Mouse (Mus musculus): ENCODE measurements at regions not wholly inside any gene's neighbourhood (a gene's known extent, or its start where the extent isn't known, plus 50 kb on each side); places are given as distances from the start of the nearest gene placed in this dataset.

DNA sequence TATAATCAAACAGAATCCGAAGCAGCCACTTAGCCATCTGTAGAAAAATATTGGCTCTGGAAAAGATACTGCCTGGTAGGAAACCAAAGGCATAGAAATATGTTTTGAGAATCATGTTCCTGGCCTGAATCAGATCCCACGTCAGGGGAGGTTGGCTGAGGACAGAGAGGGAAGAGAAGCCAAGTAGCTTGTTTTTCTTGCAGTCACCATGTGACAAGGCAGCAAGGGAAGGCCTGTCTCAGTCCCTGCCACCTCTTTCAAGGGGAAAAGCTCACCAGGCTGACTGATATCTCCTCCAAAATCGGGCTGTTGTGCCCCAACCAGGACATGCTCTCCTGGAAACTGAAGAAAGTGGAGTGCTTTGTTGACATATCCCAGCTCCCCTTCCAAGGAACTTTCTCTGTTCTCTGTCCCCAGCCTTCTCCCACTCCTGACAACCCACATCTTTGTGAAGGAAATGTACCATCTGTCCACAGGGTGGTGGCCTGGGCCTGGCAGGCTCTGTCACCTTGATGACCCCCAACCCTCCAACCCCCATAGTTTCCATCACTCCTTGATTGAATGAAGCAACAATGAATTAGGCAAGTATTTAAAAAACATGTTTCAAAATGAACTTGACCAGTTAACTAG lies 104.3 kb upstream of the Foxn2 start:
- Histone ChIP-seq H3K4me1 (replicated peaks; ENCODE audit: control insufficient read depth, insufficient read depth, low read length) (no peaks in the 10 kb centered on the region), H3K27me3 (ENCODE audit: control insufficient read depth, insufficient read depth, low read length) (no peaks in the 10 kb centered on the region), H3K9ac (ENCODE audit: low read length) (no peak overlapping the region), H3K4me3 (ENCODE audit: low read depth, low read length) (no peak overlapping the region), H3K4me2 (ENCODE audit: low read depth, low read length, severe bottlenecking) (no peak overlapping the region), H3K9me3 (ENCODE audit: control insufficient read depth, low read length) (no peaks in the 10 kb centered on the region), H3K27ac (ENCODE audit: low read depth, low read length) (no peak overlapping the region), H3K36me3 (ENCODE audit: control insufficient read depth, insufficient read depth, low read length) (no peaks in the 10 kb centered on the region)
- no peak for DNase-seq (ENCODE audit: low spot score)
- ATAC-seq (replicated peaks; ENCODE audit: low FRiP score), result no peak
- WGBS, result 69% methylated on average over 3 of the region's 3 CpGs

GRCm38 (mm10) chr17:88337649-88338404 lies 102.7 kb upstream of the Foxn2 start:
- Histone ChIP-seq H3K9me3 (ENCODE audit: control insufficient read depth, low read length) (no peaks in the 10 kb centered on the region), H3K9ac (ENCODE audit: low read length) (no peak overlapping the region), H3K27ac (ENCODE audit: low read depth, low read length) (no peak overlapping the region), H3K27me3 (ENCODE audit: control insufficient read depth, insufficient read depth, low read length) (no peaks in the 10 kb centered on the region), H3K4me3 (ENCODE audit: low read depth, low read length) (no peak overlapping the region), H3K4me1 (replicated peaks; ENCODE audit: control insufficient read depth, insufficient read depth, low read length) (no peaks in the 10 kb centered on the region), H3K4me2 (ENCODE audit: low read depth, low read length, severe bottlenecking) (no peak overlapping the region), H3K36me3 (ENCODE audit: control insufficient read depth, insufficient read depth, low read length) (no peaks in the 10 kb centered on the region)
- DNase-seq (ENCODE audit: low spot score) (no peak), ATAC-seq (replicated peaks; ENCODE audit: low FRiP score) (no peak)
- WGBS, result 88% methylated on average over 8 of the region's 8 CpGs

GRCm38 (mm10) chr17:88341141-88341540 lies 99.4 kb upstream of the Foxn2 start:
- DNase-seq (ENCODE audit: low spot score) (no peak), ATAC-seq (replicated peaks; ENCODE audit: low FRiP score) (no peak)
- Histone ChIP-seq H3K4me2 (ENCODE audit: low read depth, low read length, severe bottlenecking) (no peak overlapping the region), H3K9ac (ENCODE audit: low read length) (no peak overlapping the region), H3K27ac (ENCODE audit: low read depth, low read length) (no peak overlapping the region), H3K4me1 (replicated peaks; ENCODE audit: control insufficient read depth, insufficient read depth, low read length) (no peaks in the 10 kb centered on the region), H3K9me3 (ENCODE audit: control insufficient read depth, low read length) (no peaks in the 10 kb centered on the region), H3K4me3 (ENCODE audit: low read depth, low read length) (no peak overlapping the region), H3K36me3 (ENCODE audit: control insufficient read depth, insufficient read depth, low read length) (no peaks in the 10 kb centered on the region), H3K27me3 (ENCODE audit: control insufficient read depth, insufficient read depth, low read length) (no peaks in the 10 kb centered on the region)
- 61% methylated on average over 5 of the region's 5 CpGs for WGBS

GRCm38 (mm10) chr17:88341599-88341998 lies 98.9 kb upstream of the Foxn2 start:
- DNase-seq (ENCODE audit: low spot score) (no peak), ATAC-seq (replicated peaks; ENCODE audit: low FRiP score) (no peak)
- H3K4me1 ChIP-seq (replicated peaks; ENCODE audit: control insufficient read depth, insufficient read depth, low read length), result no peaks in the 10 kb centered on the region
- no peak overlapping the region for H3K4me3 ChIP-seq (ENCODE audit: low read depth, low read length)
- H3K9me3 ChIP-seq (ENCODE audit: control insufficient read depth, low read length), result no peaks in the 10 kb centered on the region
- no peak overlapping the region for H3K4me2 ChIP-seq (ENCODE audit: low read depth, low read length, severe bottlenecking)
- WGBS, result 79% methylated on average over 5 of the region's 5 CpGs
- no peak overlapping the region for H3K9ac ChIP-seq (ENCODE audit: low read length)
- H3K27me3 ChIP-seq (ENCODE audit: control insufficient read depth, insufficient read depth, low read length), result no peaks in the 10 kb centered on the region
- no peak overlapping the region for H3K27ac ChIP-seq (ENCODE audit: low read depth, low read length)
- H3K36me3 ChIP-seq (ENCODE audit: control insufficient read depth, insufficient read depth, low read length), result no peaks in the 10 kb centered on the region

- no peaks in the 10 kb centered on the region for H3K9me3 ChIP-seq (ENCODE audit: control insufficient read depth, low read length)
- DNase-seq (ENCODE audit: low spot score) (no peak), ATAC-seq (replicated peaks; ENCODE audit: low FRiP score) (no peak)
- no peak overlapping the region for H3K27ac ChIP-seq (ENCODE audit: low read depth, low read length)
- no peak overlapping the region for H3K4me2 ChIP-seq (ENCODE audit: low read depth, low read length, severe bottlenecking)
- no peak overlapping the region for H3K4me3 ChIP-seq (ENCODE audit: low read depth, low read length)
- no peaks in the 10 kb centered on the region for H3K4me1 ChIP-seq (replicated peaks; ENCODE audit: control insufficient read depth, insufficient read depth, low read length)
- no peaks in the 10 kb centered on the region for H3K36me3 ChIP-seq (ENCODE audit: control insufficient read depth, insufficient read depth, low read length)
- H3K9ac ChIP-seq (ENCODE audit: low read length), result no peak overlapping the region
- 89% methylated on average over 17 of the region's 17 CpGs for WGBS
- no peaks in the 10 kb centered on the region for H3K27me3 ChIP-seq (ENCODE audit: control insufficient read depth, insufficient read depth, low read length)
Observed at GRCm38 (mm10) chr17:88343091-88343783, 97.3 kb upstream of the Foxn2 start.

DNA sequence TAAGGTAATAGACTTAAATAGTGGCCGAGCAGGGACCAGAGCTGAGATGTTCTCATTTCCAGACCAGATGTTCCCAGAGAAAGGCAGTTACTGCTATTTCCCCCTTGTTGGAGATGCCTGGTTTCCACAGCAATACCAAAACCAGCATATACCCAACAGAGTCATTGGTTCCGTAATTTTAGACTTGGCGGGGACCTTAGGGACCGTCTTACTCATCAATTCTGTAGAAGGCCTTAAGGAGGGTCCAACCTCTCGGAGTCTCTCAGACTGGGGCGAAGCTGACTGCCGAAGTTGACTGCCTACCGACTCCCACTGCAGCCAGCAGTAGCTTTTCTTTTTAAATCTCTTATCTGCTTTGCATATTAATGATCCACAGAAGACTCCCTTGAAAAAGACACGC lies 95.1 kb upstream of the Foxn2 start:
- Histone ChIP-seq H3K4me2 (ENCODE audit: low read depth, low read length, severe bottlenecking) (no peak overlapping the region), H3K9ac (ENCODE audit: low read length) (no peak overlapping the region), H3K9me3 (ENCODE audit: control insufficient read depth, low read length) (no peaks in the 10 kb centered on the region), H3K27ac (ENCODE audit: low read depth, low read length) (no peak overlapping the region), H3K4me3 (ENCODE audit: low read depth, low read length) (no peak overlapping the region), H3K27me3 (ENCODE audit: control insufficient read depth, insufficient read depth, low read length) (no peaks in the 10 kb centered on the region), H3K36me3 (ENCODE audit: control insufficient read depth, insufficient read depth, low read length) (no peaks in the 10 kb centered on the region), H3K4me1 (replicated peaks; ENCODE audit: control insufficient read depth, insufficient read depth, low read length) (no peaks in the 10 kb centered on the region)
- WGBS, result 81% methylated on average over 9 of the region's 9 CpGs
- DNase-seq (ENCODE audit: low spot score), result no peak
- no peak for ATAC-seq (replicated peaks; ENCODE audit: low FRiP score)

DNA sequence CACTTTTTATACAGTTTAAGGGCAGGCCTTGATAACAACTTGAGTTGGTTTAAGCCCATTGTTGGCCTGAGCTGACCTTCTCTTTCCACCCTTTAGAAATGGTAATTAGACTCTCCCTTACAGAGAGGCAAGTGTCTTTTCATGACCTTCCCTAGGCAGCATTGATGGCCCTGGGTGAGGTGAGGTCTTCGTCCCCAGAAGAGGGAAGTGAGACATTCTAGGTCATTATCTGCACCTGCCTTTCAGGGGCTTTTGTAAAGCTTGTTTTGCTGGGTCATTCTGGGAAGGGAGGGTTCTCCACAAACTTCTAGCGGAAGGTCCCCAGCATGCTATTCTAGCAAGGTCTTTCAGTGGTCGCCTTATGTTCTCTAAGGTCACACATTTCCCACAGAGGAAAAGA lies 93.6 kb upstream of the Foxn2 start:
- no peak overlapping the region for H3K4me3 ChIP-seq (ENCODE audit: low read depth, low read length)
- no peaks in the 10 kb centered on the region for H3K36me3 ChIP-seq (ENCODE audit: control insufficient read depth, insufficient read depth, low read length)
- ATAC-seq (replicated peaks; ENCODE audit: low FRiP score) (no peak), DNase-seq (ENCODE audit: low spot score) (no peak)
- no peaks in the 10 kb centered on the region for H3K27me3 ChIP-seq (ENCODE audit: control insufficient read depth, insufficient read depth, low read length)
- no peak overlapping the region for H3K4me2 ChIP-seq (ENCODE audit: low read depth, low read length, severe bottlenecking)
- 61% methylated on average over 3 of the region's 3 CpGs for WGBS
- no peaks in the 10 kb centered on the region for H3K9me3 ChIP-seq (ENCODE audit: control insufficient read depth, low read length)
- no peaks in the 10 kb centered on the region for H3K4me1 ChIP-seq (replicated peaks; ENCODE audit: control insufficient read depth, insufficient read depth, low read length)
- H3K27ac ChIP-seq (ENCODE audit: low read depth, low read length), result no peak overlapping the region
- no peak overlapping the region for H3K9ac ChIP-seq (ENCODE audit: low read length)

- ATAC-seq (replicated peaks; ENCODE audit: low FRiP score), result no peak
- H3K4me1 ChIP-seq (replicated peaks; ENCODE audit: control insufficient read depth, insufficient read depth, low read length), result no peaks in the 10 kb centered on the region
- no peak overlapping the region for H3K9ac ChIP-seq (ENCODE audit: low read length)
- no peak overlapping the region for H3K4me3 ChIP-seq (ENCODE audit: low read depth, low read length)
- no peak overlapping the region for H3K27ac ChIP-seq (ENCODE audit: low read depth, low read length)
- H3K9me3 ChIP-seq (ENCODE audit: control insufficient read depth, low read length), result no peaks in the 10 kb centered on the region
- 88% methylated on average over 5 of the region's 5 CpGs for WGBS
- H3K36me3 ChIP-seq (ENCODE audit: control insufficient read depth, insufficient read depth, low read length), result no peaks in the 10 kb centered on the region
- no peaks in the 10 kb centered on the region for H3K27me3 ChIP-seq (ENCODE audit: control insufficient read depth, insufficient read depth, low read length)
- DNase-seq (ENCODE audit: low spot score), result no peak
- no peak overlapping the region for H3K4me2 ChIP-seq (ENCODE audit: low read depth, low read length, severe bottlenecking)
Observed at GRCm38 (mm10) chr17:88349825-88350460, 90.6 kb upstream of the Foxn2 start.

All from forebrain, embryonic 11.5 days (tissue).